Comparison of ENCODE assay signal across 19 mouse cellular contexts in genomic region chr7:118670142-118670541, GRCm38 (mm10).
"Had no signal": no experiment of that assay in that cellular context is flagged by ENCODE, and none has a peak within 500 bp of the region (broad histone marks: within the 10 kb centered on the region; RNA-seq: fewer than 3 reads in every experiment).

No protein-coding gene starts in this region.

- DNase-seq: lung, adult 18-20 months; lung, embryonic 14.5 days; lung, postnatal 10 days; lung, postnatal 4 days; midbrain, embryonic 14.5 days; retina, postnatal 1 day; right cerebral cortex, adult 18-20 months; right cerebral cortex, postnatal 25 days; thymus, adult 2 months; thymus, postnatal 25 days; thymus, postnatal 4 days had no signal

- H3K36me3 ChIP-seq: midbrain, embryonic 10.5 days; midbrain, embryonic 12.5 days; neural tube, embryonic 13.5 days; neural tube, embryonic 15.5 days; stomach, embryonic 15.5 days had no signal

- H3K4me3 ChIP-seq: midbrain, embryonic 10.5 days; midbrain, embryonic 12.5 days; myocyte; neural tube, embryonic 13.5 days; neural tube, embryonic 15.5 days; stomach, embryonic 15.5 days had no signal

- H3K27me3 ChIP-seq: midbrain, embryonic 12.5 days; neural tube, embryonic 13.5 days; neural tube, embryonic 15.5 days; stomach, embryonic 15.5 days had no signal

- ATAC-seq: midbrain, embryonic 16.5 days had no signal

- H3K9ac ChIP-seq: lung, embryonic 14.5 days; midbrain, embryonic 12.5 days; neural tube, embryonic 13.5 days; neural tube, embryonic 15.5 days; stomach, embryonic 15.5 days had no signal

- H3K4me2 ChIP-seq: lung, embryonic 14.5 days; midbrain, embryonic 12.5 days; neural tube, embryonic 13.5 days; neural tube, embryonic 15.5 days; stomach, embryonic 15.5 days had no signal

- H3K4me1 ChIP-seq: midbrain, embryonic 10.5 days; midbrain, embryonic 12.5 days; neural tube, embryonic 13.5 days; neural tube, embryonic 15.5 days; stomach, embryonic 15.5 days had no signal

- H3K27ac ChIP-seq: midbrain, embryonic 10.5 days; midbrain, embryonic 12.5 days; neural tube, embryonic 13.5 days; neural tube, embryonic 15.5 days; stomach, embryonic 15.5 days; stomach, postnatal 0 days had no signal

- H3K9me3 ChIP-seq: midbrain, embryonic 10.5 days; midbrain, embryonic 12.5 days; neural tube, embryonic 13.5 days; neural tube, embryonic 15.5 days; stomach, embryonic 15.5 days had no signal
